Mouse (Mus musculus) ES-E14 (cell line): ENCODE measurements around the gene Ddx42.

ENCODE experiments used
- CHD2 ChIP-seq: IDR thresholded peaks from 2 replicates; pipeline ENCODE4 v1.6.1; 2014; ENCODE audit warnings: mild to moderate bottlenecking, low read depth, low read length, inconsistent platforms
- ZC3H11A ChIP-seq: IDR thresholded peaks from 2 replicates; pipeline ENCODE4 v1.6.1; 2012; ENCODE audit warnings: low read depth, mild to moderate bottlenecking, inconsistent platforms, low read length, borderline replicate concordance

DNA sequence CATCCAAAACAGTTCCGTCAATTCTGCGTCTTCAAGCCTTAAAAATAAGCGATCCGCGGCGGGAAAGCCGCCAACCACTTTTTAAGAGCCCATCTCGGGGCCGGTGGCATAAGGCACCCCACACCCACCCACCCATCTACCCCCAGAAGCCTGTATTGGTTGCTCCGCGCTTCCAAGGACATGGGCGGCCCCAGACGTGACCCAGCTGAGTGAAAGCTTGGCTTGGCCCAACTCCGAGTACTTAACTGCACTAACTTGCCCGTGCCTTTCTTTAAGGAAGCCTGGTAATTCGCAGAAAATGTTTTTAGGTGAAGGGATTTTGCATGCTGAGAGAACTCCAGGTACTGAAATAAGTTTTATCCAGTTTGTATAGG lies 56.6 kb downstream of the Ddx42 start:
- TF ChIP-seq ZC3H11A (no peak), CHD2 (no peak)
